Mouse (Mus musculus): ENCODE results near the gene Sf3a2. TPM values are rescaled to one million over a fixed set of nuclear protein-coding genes. Genes with fewer than 3 reads are reported as not detected.

Sf3a2 gene
- 10 to 100 TPM; 42.7 to 43.6 TPM for total RNA-seq (2021)
- long read RNA-seq, experiment 1, transcript Sf3a2-203 (9 exons, 2,213 nt) = major isoform, 30 of 46 reads
- long read RNA-seq, experiment 1, partial matches to known transcripts = 4 of 46 reads
- long read RNA-seq, experiment 1, other reads (novel, unspliced or antisense) = 8 of 46 reads
- long read RNA-seq, experiment 2, transcript Sf3a2-204 (9 exons, 781 nt) = minor isoform, 5 of 40 reads
- long read RNA-seq, experiment 2, transcript Sf3a2-203 (9 exons, 2,213 nt) = major isoform, 32 of 40 reads
- long read RNA-seq, experiment 2, partial matches to known transcripts = 0 of 40 reads
- long read RNA-seq, experiment 2, other reads (novel, unspliced or antisense) = 3 of 40 reads

DNA sequence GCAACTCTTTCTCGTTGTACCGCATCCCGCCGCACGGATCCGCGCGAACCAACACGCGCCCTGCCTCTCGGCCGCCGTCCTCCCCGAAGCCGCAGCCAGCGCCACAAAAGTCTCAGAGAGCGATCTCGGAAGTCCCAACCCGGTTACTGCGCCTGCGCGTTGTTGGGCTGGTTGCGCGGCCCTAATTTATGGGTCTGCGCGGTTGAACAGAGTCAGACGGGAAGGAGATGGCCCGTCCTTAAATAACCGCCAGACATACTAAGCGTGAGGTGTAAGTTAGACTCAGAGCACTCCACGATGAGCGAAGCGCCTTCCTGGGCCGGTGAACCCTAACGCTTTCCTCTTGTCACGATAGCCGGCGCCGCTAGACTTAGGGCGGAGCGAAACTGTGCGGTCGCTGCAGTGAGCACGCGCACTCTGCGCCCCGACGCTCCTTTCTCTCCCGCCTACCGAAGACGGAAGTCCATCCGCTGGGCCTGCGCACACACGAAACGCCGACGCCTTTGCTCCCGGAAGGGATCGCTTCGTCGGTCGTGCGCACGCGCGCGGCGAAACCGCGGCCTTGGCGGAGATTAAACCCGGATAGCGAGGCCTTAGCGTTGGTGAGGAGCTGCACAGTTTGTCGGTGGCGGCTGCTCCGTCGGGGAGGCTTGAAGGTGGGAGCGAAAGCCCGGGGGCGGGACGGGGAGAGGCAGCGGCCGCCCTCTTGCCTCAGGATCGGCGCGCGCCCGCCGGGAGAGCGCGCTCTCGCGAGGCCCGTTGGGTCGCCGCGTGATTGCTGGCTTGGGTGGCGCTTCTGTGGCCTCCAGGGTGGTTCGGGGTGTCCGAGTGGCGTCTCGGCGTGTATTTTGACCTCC is at the start of gene Sf3a2, which contains the start of gene Plekhj1:
Gene Sf3a2, plus strand, starts transcription at position 49 of the 857 bp plus-strand sequence.
Gene Plekhj1, minus strand, starts transcription at position 477 of the 857 bp plus-strand sequence.
- DNase-seq (ENCODE audit: low spot score in 2 of 2) = peak; percentile 96
- intact Hi-C loops (cut with DNase I) = no loop called here

DNA sequence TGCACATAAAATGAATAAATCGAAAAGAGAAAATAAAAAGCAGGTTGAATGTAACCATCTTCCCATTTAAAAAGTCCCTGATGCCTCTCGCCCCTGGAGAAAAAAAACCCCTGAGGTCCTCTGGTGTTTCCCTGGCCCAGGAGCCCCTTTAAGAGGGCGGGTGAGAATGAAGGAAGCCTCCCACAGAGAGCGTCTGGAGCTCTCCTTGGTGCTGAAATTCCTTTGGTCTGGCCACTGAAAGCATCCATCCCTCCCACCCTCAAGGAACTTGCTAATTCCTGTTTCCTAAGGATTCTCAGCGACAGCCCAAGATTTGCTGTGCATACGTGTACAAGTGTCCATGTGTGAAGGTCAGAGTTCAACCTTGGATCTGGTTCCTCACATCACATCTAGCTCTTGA is 49.4 kb upstream of the Sf3a2 start:
- DNase-seq (ENCODE audit: low spot score in 2 of 2) = no peak
- intact Hi-C loops (cut with DNase I) = loop anchor here (2.0 to 5.0 kb wide), 3 partner anchors 26 to 249 kb away; no protein-coding TSS in a partner anchor

DNA sequence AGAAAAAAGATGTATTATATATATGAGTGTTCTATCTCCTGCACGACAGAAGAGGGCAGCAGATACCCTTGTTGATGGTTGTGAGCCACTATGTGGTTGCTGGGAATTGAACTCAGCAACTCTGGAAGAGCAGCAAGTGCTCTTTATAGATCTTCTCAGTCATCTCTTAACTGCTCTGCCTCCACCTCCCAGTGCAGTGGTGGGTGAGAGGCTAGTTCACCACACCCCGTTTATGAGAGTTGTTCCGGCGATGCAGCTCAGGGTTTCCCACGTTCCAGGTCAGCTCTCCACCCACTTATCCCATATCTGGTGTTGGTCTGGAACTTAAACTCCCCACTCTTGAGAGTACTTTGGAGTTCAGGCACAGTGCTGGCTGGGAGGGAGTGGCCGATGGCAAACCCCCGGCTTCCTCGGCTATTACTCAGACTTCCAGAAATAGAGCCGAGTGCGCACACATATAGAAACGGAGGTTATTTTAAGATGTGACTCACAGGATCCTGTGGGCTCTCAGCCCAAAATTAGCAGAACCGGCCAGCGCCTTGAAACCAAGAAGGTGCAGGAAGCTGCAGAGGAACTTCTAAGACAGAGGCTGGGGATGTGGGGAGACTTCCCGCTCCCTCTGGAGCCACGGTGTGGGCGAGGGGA is 46.7 kb upstream of the Sf3a2 start:
- intact Hi-C loops (cut with DNase I) = no loop called here
- DNase-seq (ENCODE audit: low spot score in 2 of 2) = peak; percentile 76 to 79

DNA sequence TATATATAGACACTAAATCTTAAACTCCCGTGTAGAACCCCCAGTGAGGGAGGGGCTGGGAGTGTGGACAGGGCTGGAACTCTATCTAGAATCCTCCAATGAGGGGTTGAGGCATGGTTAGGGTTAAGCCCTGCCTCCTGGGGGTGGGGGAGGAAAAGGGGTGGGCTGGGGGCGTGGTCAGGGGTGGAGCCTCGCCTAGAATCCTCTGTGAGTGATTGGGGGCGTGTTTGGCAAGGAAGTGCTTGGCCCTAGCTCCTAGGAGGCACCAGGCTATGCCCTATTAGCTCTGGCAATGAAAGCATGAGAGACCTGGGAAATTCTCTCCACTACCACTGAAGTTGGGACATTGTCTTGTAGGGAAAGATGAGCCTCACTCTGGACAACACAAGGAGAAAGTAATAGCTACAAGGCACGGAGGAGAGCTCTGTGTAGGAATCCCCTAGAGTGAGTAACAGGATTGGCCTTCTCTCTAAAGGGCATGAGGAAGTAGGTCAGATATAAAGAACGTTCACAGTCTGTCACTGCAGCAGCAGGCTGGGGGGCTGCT is 45.8 kb upstream of the Sf3a2 start:
- peak in 1 of 2 experiments; percentile 48 for DNase-seq (ENCODE audit: low spot score in 2 of 2)
- intact Hi-C loops (cut with DNase I) = no loop called here

DNA sequence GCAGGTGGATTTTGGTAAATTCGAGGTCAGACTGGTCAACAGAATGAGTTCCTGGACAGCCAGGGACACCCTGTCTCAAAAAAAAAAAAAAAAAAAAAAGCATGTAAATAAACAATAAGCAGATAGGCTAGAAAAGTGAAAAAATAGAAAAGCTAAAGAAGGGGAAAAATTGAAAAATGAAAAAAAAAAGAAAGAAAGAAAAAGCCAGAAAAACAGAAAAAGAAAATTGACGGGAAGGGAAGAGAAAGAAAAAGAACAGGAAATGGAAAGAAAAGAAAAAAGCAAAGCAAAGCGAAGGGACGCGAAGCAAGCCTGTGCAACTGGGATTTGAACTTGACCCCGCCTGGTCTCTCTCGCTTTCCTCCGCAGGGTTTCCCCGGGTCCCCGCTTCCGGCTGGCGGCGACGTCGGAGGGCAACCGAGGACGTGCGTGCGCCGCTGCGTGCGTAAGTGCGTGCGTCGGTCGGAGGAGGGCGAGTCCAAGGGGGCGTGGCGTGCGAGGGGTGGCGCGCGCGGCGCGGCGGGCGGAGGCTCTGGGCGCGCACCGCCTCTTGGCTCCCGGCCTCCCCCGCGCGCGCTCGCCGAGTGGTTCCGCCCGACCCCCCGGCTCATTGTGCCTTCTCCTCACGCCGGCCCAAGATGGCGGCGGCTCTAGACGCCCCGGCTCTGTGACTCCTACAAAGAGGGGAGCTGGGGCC is 43.3 kb upstream of the Sf3a2 start, which contains the start of gene Dot1l:
Gene Dot1l, plus strand, starts transcription at position 613 of the 697 bp plus-strand sequence.
- peak; percentile 98 to 99 for DNase-seq (ENCODE audit: low spot score in 2 of 2)
- intact Hi-C loops (cut with DNase I) = no loop called here

DNA sequence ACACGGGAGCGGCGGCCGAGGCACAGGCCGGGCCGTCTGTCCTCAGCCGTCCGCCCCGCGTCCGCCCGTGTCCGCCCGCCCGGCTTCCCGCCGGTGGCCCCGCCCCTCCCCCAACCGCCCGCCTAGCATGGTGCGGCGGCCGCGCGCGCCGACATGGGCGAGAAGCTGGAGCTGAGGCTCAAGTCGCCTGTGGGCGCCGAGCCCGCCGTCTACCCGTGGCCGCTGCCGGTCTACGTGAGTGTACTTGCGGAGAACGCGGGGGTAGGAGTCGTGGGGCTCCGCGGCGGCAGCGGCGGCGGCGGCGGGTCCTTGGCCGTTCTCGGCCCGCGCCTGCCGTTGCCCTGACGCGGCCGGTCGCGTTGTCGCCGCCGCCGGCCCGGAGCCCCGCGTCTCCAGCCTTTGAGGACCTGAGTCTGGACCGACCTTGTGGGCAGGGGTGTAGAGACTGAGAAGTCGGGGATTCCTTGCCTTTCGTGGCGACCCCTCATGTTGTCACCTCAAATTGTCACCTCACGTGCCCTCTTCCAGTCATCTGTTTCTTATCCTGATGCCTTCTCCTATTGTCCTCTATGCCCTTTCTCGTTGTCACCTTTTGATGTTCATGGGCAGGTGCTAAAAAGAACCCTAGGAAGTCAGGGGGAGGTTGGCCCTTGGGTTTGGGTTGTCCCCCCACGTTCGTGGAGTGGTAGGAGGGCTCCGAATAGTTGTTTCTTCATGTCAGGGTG is 42.5 kb upstream of the Sf3a2 start:
- intact Hi-C loops (cut with DNase I) = no loop called here
- DNase-seq (ENCODE audit: low spot score in 2 of 2) = no peak

DNA sequence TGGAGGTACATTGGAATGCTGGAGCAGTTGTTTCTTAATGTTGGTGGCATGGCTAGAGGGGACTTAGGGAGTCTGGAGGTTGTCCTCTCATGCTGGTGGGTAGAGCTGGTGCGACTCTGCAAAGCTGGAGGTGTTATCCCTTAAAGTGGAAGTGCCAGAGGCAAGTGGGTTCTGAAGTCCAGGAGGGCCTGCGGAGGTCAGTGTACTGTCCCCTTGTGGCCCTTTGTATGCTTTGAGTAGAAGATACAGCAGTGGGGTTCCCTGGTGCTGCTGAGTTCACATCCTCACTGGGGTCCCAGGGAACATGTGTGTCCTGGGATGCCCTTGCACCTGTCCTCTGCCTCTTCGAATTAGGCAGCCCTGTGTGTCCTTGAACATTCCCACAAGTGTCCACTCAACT is 41.9 kb upstream of the Sf3a2 start:
- no peak for DNase-seq (ENCODE audit: low spot score in 2 of 2)
- intact Hi-C loops (cut with DNase I) = no loop called here

DNA sequence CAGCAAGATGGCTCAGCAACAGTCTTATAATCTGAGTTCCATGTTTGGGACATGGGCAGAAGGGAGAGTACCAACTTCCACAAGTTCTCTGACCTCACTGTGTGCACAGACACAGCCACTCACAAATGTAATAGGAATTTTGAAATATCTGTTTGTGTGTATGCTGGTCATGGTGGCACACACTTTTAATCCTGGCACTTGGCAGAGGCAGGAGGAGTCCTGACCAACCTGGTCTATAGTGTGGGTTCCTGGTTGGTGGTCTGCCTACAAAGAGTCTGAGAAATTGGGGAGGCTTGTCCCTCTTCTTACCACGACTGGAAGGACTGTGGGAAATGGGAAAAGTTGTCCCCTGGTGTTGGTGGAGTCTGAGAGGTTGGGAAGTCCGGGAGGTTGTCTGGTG is 41.5 kb upstream of the Sf3a2 start:
- no peak for DNase-seq (ENCODE audit: low spot score in 2 of 2)
- intact Hi-C loops (cut with DNase I) = no loop called here

DNA sequence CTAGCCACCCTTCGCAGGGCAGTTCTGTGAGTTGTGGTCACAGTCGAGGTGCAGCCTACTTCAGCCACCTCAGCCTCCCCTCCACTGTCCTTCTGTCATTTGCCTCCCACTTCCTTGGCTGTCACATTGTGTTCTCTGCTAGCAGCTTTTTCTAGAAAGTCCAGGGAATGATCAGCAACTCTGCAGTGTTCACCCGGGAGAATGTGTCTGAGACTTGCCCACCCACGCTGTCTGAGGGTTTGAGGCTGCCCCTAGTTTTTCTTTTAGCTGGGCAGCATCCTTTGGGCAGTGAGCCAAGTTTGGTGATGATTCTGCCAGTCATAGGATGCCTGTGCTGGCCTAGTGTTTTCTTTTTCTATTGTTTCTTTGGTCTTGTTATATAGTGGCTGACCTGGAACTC is 41.0 kb upstream of the Sf3a2 start:
- intact Hi-C loops (cut with DNase I) = no loop called here
- DNase-seq (ENCODE audit: low spot score in 2 of 2) = peak; percentile 56 to 64

DNA sequence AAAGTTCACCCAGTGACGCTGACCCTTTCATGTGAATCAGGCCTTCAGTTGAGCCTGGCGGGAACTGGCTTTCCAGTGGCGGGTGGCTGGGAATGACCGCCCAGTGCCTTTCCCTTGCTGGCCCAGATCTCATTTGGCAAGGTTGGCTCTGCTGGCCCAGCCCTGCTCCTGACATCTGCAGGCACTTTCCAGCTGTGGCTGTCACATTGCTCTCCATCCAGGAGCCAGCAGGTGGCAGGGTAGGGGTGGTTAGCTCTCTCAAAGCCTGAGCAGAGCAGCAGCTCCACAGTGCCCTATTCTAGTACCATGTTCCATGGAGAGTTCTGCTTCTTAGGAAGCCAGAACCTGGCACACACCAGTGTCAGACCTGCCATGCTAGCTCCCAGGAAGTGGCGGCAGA is 40.3 kb upstream of the Sf3a2 start:
- intact Hi-C loops (cut with DNase I) = no loop called here
- peak; percentile 61 to 69 for DNase-seq (ENCODE audit: low spot score in 2 of 2)

DNA sequence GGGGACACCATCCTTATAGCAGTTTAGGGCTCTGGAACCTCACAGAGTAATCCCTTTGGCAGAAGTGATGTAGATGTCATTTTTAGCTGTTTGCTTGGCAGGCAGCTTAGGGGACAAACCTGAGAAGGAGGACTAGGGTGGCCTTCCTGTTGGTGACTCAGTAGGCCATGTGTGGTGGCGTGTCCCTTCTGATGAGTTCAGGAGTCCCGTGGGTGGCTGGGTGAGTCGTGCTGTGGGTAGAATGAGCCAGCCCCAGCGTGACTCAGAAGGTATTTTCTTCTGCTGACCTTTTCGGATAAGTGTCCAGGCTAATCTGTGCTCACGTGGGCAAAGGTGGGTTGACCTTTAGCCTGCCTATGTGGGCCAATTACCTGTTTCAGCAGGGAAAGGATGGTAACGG is 39.3 kb upstream of the Sf3a2 start:
- intact Hi-C loops (cut with DNase I) = no loop called here
- no peak for DNase-seq (ENCODE audit: low spot score in 2 of 2)

DNA sequence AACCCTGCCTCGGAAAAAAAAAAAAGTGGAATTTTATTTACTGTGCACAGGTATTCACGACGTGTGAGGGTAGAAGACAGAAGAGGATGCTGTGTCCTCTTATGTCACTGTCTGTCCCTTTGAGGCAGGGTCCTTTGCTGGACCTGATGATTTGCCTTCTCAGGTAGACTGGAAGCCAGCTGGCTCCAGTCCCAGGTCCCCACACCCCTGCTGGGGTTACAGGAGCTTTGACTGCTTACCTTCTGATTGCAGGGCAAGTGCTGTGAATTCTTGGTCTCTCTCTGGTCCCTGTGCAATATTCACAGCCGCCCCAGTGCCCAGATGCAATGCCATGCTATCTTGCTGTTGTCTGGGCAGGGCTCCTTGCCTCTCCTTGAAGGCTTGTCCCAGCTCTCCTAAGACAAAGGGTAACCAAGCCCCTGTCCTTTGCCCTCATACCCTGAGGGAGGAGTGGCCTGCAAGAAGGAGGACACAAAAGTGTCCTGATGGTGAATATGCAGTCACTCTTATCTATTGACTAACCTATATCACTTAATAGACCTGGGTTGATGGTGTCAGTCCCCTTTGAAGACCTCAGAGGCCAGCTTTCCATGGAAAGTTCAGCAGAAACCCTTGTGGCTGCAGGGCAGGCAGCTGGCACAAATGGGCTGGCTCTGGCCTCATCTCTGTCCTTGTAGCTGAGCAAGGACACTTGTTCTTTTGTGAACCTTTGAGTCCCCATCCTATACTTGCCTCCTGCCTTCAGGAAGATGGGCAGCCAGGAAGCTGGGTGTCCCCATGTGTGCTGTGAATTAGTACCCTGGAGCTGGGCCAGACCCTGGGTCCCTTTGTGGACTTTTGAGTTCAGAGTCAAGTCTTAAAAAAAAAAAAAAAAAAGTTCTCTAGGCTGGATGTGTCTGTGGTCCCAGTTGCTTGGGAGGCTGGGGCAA is 37.1 kb upstream of the Sf3a2 start:
- no peak for DNase-seq (ENCODE audit: low spot score in 2 of 2)
- intact Hi-C loops (cut with DNase I) = no loop called here

DNA sequence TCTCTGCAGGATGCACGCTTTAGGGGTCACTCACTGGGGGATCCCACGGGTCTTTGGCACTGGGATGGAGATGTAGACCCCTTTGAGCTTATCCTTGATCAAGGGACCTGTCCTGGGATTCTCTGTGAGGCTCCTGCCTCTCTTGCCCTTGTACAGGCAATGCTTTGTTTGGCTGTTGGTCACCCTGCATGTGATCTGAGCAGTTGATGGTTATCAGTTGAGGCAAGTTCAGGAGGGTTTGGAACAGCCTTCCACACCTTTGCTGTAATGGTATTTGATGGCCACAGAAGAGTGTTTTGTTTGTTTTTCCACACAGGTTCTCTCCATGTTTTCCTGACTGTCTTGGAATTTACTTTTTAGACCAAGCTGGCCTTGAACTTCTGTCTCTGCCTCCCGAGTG is 36.2 kb upstream of the Sf3a2 start:
- intact Hi-C loops (cut with DNase I) = no loop called here
- no peak for DNase-seq (ENCODE audit: low spot score in 2 of 2)

DNA sequence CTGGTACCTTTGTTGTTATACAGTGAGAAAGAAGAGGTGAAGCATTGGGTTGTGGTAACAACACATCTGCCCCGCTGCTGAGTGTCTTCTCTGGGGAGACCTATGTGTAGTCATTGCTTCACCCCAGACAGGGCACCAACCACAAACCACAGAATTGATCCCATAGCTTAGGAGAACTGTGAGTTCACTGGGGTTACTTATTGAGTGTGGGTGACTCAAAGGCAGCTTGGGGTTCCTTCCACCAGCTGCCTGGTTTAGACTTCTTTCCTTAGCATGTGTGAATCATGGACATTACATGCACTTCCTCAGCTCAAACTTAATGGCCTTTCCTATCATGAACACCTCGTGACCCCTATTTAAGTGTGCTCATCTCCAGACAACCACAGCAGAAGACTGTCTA is 34.5 kb upstream of the Sf3a2 start:
- DNase-seq (ENCODE audit: low spot score in 2 of 2) = no peak
- intact Hi-C loops (cut with DNase I) = no loop called here

DNA sequence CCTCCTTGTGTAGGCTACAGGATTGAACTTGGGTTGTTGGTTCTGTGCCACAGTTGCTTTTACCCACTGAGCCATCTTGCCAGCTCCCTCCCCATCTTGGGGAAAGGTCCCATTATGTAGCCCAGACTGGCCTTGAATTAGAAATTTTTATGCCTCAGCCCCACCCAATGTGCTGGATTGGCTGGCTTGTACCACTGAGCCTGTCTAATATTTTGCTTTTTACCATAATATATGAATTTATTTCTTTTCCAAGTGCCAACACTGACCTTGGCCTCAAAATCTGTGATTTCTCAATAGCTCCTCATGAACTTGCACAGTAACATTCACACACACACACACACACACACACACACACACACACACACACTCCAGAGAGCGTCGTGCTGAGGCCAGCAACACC is 32.3 kb upstream of the Sf3a2 start:
- no peak for DNase-seq (ENCODE audit: low spot score in 2 of 2)
- intact Hi-C loops (cut with DNase I) = no loop called here

DNA sequence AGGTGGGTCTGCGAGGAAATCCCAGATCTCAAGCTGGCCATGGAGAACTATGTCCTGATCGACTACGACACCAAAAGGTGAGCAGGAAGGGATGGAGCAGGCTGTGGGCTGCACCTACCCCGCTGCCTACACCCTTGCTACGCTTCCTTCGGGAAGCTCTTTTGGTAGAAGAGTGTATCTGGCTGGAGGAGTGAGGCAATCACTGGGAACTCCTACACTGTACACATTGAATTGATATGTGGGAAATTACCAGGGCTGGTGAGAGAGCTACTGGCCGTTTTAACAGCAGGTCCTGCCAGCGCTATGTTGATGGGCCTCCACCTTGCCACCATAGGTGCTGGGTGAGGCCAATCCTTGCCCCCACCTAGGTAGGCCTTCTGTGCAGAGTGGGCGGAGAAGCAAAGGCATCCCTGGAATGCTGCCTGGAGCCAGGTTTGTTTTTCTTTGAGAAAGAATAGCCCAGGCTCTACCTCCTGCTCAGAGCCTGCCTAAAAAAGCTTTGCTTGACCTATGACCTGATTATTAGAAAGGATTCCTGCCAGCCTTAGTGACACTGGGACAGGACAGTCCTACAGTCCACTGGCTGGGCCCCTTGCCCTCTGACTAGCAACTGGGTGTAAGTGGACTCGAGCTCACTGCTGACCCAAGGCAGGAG is 31.7 kb upstream of the Sf3a2 start:
- DNase-seq (ENCODE audit: low spot score in 2 of 2) = no peak
- intact Hi-C loops (cut with DNase I) = no loop called here

DNA sequence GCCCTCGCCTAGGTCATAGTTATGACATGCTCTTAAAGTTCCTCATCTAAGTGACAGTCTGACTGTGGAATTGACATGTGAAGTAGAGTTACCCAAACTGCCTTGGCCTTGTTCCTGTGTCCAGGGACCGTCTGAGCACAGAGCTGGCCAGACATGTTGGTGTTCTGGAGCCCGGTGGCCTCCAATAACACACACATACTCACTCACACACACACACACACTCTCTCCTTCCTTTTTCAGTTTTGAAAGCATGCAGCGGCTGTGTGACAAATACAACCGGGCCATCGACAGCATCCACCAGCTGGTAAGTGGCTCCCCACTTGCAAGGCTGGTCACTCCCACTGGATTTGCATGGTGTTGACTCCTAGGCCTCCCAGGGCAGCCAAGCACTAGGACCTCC is 29.6 kb upstream of the Sf3a2 start:
- DNase-seq (ENCODE audit: low spot score in 2 of 2) = no peak
- intact Hi-C loops (cut with DNase I) = no loop called here

All from left cerebral cortex, postnatal 14 days (tissue).